Mouse (Mus musculus) common myeloid progenitor, adult 5-6 weeks (primary cell): ENCODE results near the gene Oas1h. TPM values are rescaled to one million over a fixed set of nuclear protein-coding genes. Genes with fewer than 3 reads are reported as not detected.
A peak's percentile ranks its signal among the peaks of the same experiment; 100 is the strongest.
"Not testable (repeated sequence)": the region's sequence is repeated elsewhere in the genome, so short reads cannot be mapped to it uniquely, and the experiment has no call there.

Source experiments
- ATAC-seq: replicated peaks from 2 replicates; pipeline ENCODE4 v1.8.0; 2016; ENCODE audit warnings: low read depth, mild to moderate bottlenecking, moderate TSS enrichment, inconsistent platforms; ENCODE audit not compliant: poor library complexity, severe bottlenecking
- total RNA-seq: library from RNA; stranded (forward); fragments of 200-1000, 187-1606 nt; gene quantifications from 2 replicates; pipeline ENCODE4 v1.2.3, GENCODE M21; 2017

Oas1h gene
- total RNA-seq, 1 experiment from 2014 or later: not detected

DNA sequence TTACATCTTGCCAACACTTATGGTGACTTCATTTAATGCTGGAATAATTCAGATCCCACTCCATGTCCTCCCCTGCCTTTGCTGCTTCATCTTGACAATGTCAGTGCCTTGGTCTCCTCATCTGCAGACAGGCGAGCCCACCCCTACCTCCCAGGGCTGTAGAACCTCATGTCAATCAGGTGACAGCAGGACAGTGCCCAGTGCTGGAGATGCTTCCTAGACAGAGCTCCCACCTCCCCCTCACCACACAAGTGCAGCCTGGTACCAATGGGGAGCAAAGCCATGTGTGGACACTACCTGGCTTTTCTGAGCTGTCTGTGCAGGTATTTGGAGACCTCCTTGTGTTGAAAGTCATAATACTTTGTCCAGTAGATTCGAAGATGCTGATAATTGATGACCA is 17.6 kb downstream of the Oas1h start:
- not testable (repeated sequence) for ATAC-seq

DNA sequence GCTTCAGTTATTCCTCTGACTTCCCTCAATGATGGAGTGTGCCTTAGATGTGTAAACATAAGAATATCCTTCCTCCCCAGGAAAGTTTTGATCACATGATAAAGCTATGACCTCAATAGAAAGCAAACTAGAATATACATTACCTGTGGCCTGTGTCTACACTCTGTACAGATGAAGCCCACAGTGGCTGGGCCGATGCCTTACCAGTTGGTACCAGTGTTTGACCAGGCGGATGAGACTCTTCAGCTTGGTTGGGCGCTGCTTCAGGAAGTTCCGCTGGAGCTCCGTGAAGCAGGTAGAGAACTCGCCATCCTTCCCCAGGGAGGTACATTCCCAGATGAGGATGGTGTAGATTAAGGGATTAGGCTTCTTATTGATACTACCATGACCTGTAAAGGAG is 20.5 kb downstream of the Oas1h start:
- not testable (repeated sequence) for ATAC-seq

DNA sequence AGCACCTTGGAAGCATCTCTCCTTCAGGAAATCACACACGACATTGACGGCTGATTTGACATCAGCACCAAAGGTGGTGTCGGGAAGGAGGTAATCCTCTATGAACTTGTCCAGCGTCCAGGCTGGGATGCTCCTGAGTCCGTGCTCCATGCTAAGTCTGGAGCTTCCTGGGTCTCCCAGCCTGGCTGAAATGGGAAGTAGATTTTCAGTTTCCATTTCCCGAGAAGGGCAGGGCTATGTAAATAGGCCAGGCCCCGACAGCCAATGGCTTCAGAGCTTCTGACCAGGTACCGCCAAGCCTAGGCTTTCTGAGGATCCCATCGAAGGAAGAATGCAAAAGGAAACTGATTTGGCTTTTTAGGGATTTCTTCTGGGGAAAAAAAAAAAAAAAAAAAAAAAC is 26.2 kb downstream of the Oas1h start, which contains the start of gene Oas1g:
Gene Oas1g, minus strand, starts transcription at position 201 of the 400 bp plus-strand sequence.
- ATAC-seq: peak; percentile 54

DNA sequence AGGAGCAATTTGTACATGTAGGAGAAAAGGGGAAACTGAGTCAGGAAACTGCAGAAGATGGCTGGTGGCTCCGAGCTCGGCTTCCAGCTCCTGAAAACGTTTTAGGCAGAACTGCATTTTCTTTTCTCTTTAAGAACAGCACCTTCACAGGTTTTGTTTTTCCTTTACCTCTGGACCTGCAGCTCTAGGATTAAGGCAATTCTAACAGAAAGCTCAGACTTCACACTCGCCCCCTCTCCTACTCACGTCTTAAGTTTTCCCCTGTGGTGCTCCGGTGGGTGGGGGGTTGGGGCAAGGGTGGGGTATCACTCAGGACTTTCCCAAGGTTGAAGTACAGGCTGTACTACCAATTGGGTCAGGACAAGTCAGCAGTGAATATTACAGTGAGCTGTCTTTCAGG is 26.6 kb downstream of the Oas1h start:
- ATAC-seq: no peak

DNA sequence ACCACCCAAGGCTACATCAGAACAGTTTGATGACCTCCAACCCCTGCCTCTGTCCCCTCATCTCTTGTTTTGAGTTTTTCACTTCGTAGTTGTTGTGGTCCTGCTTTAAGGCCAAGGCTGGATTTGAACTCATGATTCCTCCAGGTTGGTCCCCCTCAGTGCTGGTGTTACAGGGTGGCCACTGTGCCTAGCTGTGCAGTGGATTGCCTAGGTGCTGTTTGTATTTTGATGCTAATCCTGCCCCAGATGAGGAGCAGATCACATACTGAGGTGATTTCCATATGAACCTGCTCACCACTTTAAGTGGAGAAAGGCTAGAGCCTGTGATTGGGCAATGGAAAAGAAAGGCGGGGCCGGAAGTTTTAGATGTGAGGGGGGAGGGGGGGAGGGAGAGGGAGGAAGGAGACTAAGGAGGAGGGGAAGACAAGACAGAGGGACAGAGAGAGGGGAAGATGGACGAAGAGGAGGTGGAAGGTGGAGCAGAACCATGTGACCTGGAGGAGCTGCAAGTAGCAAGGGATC is 27.1 kb downstream of the Oas1h start:
- not testable (repeated sequence) for ATAC-seq

DNA sequence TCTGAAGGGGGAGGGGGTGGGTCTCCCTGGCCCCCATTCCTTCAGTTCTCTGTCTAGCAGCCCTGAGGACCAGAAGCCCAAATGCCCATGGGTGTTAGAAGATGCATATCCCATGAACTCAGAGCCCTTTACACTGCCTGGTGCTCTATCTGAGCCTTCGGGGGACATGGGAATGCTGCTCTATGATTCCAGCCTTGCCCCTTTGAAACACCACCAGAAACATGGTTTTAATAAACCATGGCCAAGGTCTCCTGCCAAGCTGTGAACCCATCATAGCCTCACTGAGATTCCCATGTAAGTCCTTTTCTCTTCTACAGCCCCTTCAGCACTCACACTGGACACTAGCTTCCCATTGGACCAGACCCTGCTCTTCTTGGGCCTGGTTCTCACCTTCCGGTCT is 28.8 kb downstream of the Oas1h start:
- ATAC-seq: no peak

DNA sequence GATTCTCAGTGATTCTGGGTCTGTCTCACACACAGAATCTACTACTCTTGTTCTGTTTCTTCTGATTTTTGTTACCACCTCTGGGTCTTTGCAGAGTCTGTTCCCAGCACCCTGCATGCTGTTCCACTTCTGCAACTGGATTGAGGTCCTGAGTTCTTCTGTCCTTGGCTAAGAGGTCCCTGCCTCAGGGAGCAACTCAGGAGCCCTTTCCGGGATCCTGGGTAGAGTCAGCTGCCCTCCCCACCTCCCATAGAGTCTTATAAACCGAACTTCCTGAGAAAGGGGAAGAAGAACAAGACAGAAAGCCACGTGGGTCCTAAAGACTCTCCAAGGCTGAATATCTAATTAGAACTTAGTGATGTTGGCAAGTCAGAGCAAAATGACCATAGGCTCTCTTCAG is 29.8 kb downstream of the Oas1h start:
- no peak for ATAC-seq

DNA sequence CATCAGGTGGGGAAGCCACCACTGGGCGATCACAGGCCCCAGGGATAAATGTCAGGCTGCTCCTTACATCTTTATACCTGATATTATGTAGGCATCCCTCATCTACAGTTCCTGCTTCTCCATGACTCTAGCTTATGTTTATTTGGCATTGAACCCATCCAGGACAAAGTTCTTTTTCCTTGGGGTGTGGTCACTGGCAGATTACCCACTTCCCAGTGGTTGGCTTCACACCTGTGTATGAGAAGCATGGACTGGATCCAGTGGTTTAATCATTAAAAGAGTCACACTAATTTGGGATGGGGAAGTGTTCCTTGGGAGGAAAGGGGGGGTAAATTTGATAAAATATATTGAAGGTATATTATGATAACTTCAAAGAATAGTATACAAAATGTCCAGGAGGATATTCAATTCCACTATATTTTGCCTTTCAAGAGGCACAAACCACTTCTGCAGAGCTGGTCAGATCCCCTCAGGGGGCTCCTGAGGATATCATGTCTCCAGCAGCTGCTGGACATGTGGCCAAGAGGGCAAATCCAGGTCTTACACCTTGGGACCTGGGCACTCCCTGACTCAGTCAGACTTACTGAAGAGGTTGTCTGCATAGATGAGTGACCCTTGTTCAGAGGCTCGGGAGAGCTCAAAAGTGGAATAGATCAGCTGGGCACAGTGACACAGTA is 30.5 kb downstream of the Oas1h start:
- ATAC-seq: not testable (repeated sequence)

DNA sequence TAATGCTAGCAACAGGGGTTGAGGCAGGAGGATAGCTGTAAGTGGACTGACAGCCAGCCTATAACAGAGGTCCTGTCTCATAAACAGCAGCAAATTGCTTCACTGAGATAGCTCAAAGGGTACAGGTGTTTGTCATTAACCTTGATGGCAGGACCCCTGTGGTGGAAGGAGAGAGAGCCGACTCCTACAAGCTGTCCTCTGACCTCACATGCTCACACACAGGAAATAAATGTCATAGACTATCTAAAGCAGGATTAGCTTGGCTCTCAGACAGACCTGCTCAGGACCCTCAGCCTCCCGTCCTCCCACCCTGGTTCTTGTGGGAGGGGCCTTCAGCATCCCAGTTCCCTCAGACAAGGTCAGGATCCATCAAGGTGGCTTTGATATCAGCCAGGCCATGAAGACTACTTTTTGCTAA is 31.0 kb downstream of the Oas1h start:
- no peak for ATAC-seq

DNA sequence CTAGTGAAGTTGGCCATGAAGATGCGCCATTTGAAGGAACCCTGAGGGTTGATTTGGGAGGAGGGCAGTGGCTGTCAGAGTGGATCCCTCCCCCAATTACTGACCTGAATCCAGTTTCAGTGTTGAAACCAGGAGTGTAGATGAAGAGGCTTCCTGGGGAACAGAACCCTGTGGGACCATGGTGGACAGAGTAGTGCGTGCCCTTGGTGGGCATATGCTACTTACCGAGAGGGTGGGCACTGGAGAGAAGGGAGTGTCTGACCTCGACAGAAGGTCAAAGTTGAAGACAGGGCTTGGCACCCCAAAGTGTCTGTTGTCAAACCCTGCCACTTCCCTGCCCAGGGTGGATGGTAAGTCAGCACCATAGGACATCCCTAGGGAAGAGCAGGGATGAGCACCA is 32.6 kb downstream of the Oas1h start:
- ATAC-seq: not testable (repeated sequence)

DNA sequence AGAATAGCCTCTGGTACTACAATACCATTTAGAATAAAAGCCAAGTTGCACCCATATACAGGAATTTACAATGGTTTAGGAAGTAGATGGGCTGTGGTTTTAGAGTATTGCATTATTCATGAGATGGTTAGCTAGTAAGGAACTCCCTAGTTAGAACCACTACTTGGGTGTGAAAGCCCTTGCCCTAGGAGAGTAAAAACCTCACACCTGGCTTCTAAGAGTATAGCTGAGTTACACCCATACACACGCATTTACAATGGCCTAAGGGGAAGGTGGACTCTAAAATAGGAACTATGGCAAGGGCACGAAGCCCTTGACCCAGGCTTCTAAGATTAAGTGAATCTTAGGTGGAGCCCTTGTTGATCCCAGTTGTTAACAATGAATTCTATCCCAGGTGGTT is 33.5 kb downstream of the Oas1h start:
- not testable (repeated sequence) for ATAC-seq

DNA sequence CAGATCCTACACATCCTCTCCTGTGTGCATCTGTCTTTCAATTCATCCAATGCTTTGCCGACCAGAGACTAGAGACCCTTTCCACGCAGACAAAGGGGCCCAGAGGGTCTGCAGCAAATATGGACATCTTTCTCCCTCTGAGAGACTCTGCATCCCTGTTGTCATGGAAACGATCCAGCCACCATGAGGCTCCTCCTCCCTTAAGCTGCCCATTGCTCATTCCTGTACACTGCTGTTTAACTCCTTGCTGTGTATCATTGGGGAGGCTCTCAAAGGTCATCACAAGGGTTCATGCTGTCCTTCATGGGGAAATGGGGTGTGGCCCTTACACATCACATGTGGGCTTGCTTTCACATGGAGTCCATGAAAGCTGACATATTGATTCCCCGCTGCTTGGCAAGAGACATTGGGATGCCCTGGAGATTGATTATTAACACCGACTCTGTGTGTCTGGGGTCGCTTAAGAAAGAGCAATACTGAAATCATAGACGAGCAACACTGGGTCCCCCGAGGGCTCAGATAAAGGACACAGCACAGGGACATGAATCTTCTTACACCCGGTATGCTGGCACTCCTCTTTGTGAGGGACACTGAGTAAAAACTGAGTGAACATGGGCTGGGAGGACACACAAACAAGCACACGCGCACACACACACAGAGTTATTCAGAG is 34.1 kb downstream of the Oas1h start:
- no peak for ATAC-seq

DNA sequence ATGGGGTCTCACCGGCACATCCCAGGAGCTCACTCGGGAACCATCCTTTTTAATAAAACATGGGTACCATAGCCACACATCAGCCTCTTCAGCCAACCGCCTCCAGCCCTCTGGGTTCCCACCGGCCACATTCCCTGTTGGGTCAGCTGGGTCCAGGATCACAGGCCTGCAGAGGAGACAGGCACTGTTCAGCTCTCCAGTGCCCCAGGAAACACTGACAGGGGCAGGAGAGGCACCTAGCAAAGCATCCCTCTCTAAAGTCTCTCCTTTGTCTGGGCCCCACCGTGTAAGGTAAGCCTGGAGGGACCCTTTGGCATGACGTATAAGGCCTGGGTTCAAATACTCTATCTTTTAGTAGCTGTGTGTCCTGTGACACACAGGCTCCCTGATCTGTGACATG is 37.1 kb downstream of the Oas1h start:
- no peak for ATAC-seq

DNA sequence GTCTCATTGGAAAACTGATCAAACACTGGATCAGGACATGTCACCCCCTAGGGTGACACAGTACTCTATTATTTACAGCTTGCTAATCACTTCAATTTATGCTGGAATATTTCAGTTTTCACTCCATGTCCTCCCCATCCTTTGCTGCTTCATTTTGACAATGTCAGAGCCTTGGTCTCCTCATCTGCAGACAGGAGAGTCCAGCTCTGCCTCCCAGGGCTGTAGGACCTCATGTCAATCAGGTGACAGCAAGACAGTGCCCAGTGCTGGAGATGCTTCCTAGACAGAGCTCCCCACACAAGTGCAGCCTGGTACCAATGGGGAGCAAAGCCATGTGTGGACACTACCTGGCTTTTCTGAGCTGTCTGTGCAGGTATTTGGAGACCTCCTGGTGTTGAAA is 37.5 kb downstream of the Oas1h start:
- ATAC-seq: no peak

DNA sequence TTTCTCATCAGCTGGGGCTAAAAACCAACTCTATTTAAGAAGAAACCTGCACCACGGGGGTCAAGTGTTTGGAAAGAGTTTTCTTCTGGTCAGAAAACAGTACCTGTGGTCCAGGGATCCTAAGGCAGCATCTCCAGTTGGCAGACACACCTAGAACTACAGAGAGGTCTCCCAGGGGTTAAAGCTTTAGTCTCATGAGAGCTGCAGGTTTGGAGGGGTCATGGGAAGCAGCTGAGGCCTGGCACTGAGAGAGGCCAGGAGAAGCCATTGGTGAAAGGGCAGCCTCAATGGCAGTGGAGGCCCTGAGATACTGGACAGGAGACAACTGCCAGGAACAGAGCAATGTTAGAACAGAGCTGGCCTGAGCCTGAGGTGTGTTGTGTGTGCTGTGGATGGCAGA is 39.4 kb downstream of the Oas1h start:
- ATAC-seq: no peak

DNA sequence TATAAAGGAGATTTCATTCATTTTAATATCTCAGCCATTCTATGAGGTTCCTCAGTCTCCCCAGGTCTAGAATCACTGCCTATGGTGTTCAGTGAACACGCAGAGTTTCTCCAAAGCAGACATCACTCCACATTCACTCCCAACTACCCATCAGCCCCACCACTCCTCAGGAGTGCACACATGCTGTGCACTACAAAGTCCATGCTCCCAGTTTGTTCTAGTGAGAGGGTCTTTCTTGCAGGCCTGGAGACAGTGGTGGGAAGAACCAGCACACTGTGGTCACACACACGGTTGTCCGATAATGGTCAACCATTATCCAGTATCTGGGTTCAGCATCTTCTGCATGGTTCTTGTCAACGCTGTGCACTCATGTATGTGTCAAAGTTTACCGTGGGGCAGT is 40.8 kb downstream of the Oas1h start:
- ATAC-seq: no peak

DNA sequence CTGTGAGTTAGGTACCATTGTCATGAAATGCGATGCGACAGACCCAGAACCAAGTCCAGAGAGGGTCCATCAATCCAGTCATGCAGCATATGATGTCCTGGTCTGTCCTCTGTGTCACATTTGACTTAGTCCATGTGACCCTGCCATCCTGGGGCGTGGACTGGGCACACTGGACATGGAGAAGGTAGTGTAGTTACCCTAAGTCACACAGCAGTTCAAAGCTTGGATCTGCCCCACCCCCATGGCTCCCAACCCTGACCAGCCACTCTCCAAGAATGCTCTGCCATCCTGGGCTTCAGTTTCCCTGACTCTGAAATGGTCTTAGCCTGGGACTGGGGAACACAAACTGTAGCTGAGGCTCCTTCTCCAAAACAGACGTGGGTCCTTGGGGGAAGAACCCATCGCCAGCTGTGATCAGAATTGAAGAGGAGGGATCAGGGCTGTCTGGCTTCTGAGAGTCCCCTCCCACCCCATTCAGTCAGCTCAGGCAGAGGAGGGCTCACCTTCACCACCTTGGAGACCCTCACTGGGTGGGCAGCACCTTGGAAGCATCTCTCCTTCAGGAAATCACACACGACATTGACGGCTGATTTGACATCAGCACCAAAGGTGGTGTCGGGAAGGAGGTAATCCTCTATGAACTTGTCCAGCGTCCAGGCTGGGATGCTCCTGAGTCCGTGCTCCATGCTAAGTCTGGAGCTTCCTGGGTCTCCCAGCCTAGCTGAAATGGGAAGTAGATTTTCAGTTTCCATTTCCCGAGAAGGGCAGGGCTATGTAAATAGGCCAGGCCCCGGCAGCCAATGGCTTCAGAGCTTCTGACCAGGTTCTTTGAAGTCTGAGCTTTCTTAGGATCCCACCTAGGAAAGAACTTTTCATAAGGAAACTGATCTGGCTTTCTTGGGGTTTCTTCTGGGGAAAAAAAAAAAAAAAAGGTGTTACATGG is 45.8 kb downstream of the Oas1h start, which contains the start of gene Oas1a:
Gene Oas1a, minus strand, starts transcription at position 731 of the 943 bp plus-strand sequence.
- ATAC-seq: peak; percentile 83

DNA sequence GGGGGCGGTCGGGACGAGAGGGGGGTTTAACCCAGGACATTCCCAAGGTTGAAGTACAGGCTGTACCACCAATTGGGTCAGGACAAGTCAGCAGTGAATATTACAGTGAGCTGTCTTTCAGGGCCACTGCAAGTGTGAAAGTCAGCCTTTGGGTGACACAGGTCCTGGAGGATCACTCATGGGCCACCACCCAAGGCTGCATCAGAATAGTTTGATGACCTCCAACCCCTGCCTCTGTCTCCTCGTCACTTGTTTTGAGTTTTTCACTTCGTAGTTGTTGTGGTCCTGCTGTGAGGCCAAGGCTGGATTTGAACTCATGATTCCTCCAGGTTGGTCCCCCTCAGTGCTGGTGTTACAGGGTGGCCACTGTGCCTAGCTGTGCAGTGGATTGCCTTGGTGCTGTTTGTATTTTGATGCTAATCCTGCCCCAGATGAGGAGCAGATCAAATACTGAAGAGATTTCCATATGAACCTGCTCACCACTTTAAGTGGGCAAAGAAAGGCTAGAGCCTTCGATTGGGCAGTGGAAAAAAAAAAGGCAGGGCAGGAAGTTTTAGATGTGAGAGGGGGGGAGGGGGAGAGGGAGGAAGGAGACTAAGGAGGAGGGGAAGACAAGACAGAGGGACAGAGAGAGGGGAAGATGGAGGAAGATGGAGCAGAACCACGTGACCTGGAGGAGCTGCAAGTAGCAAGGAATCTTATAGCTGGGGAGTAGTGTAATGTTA is 47.1 kb downstream of the Oas1h start:
- no peak for ATAC-seq

DNA sequence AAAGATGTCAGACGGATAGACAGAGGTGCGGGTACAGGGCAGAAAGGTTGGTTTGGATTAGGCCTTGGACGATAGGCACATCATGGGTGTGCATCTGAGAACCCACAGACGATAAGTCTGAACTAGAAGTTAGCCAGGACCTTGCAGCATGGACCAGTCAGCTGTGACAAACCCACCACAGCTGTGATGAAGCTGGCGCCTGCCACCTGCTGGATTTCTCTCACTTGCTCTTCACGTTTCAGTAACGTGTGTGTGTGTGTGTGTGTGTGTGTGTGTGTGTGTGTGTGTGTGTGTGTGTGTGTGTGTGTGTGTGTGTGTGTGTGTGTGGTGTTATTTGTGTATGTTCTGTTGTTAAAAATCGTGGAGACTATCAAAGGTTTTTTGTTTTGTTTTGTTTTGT is 53.0 kb downstream of the Oas1h start, which contains the start of gene Oas1d:
Gene Oas1d, plus strand, starts transcription at position 333 of the 400 bp plus-strand sequence.
- not testable (repeated sequence) for ATAC-seq
